Mouse (Mus musculus) adrenal gland, adult (tissue): ENCODE measurements around the gene Olfr1346.

Source experiments
- DNase-seq, 2 experiments: peaks; one replicate each; pipeline ENCODE4 v3.0.0; 2022 to 2023; ENCODE audit warnings: low spot score in 1 of 2; ENCODE audit not compliant: inconsistent age in 2 of 2

The Olfr1346 gene

GRCm38 (mm10) chr7:6466951-6467350 lies at the start of gene Olfr1346:
TSS of gene Olfr1346 (plus strand) at chr7:6467101.
- DNase-seq: peak; percentile 17 to 69

GRCm38 (mm10) chr7:6419894-6420293 lies 47.0 kb upstream of the Olfr1346 start:
- DNase-seq: no peak

GRCm38 (mm10) chr7:6429381-6429780 lies 37.5 kb upstream of the Olfr1346 start:
- DNase-seq: no peak

GRCm38 (mm10) chr7:6430342-6430741 lies 36.6 kb upstream of the Olfr1346 start:
- peak in 1 of 2 experiments; percentile 56 for DNase-seq

- DNase-seq: no peak
Measured at GRCm38 (mm10) chr7:6438388-6438787, 28.5 kb upstream of the Olfr1346 start, which contains the start of gene Olfr1344. TSS of gene Olfr1344 (plus strand) at chr7:6438688.

GRCm38 (mm10) chr7:6441173-6441572 lies 25.7 kb upstream of the Olfr1346 start:
- no peak for DNase-seq

GRCm38 (mm10) chr7:6447771-6448170 lies 19.1 kb upstream of the Olfr1346 start:
- DNase-seq: no peak

GRCm38 (mm10) chr7:6455868-6456267 lies 11.0 kb upstream of the Olfr1346 start, which contains the start of gene Olfr1336:
TSS of gene Olfr1336 (plus strand) at chr7:6456168.
- DNase-seq: no peak

GRCm38 (mm10) chr7:6456399-6456798 lies 10.5 kb upstream of the Olfr1346 start:
- DNase-seq: peak in 1 of 2 experiments; percentile 39

GRCm38 (mm10) chr7:6477633-6478032 lies 10.7 kb downstream of the Olfr1346 start:
- DNase-seq: peak; percentile 44 to 45

GRCm38 (mm10) chr7:6486841-6487240 lies 19.9 kb downstream of the Olfr1346 start, which contains the start of gene Olfr5:
TSS of gene Olfr5 (minus strand) at chr7:6486941.
- no peak for DNase-seq

- no peak for DNase-seq
Measured at GRCm38 (mm10) chr7:6499655-6500054, 32.8 kb downstream of the Olfr1346 start, which contains the start of gene Olfr1347. TSS of gene Olfr1347 (minus strand) at chr7:6499755.

GRCm38 (mm10) chr7:6508648-6509047 lies 41.7 kb downstream of the Olfr1346 start, which contains the start of gene Olfr1348:
TSS of gene Olfr1348 (minus strand) at chr7:6508748.
- DNase-seq: no peak

- no peak for DNase-seq
Measured at GRCm38 (mm10) chr7:6521666-6522065, 54.8 kb downstream of the Olfr1346 start.

GRCm38 (mm10) chr7:6522850-6523249 lies 55.9 kb downstream of the Olfr1346 start, which contains the start of gene Olfr1349:
TSS of gene Olfr1349 (minus strand) at chr7:6522950.
- no peak for DNase-seq

- no peak for DNase-seq
Measured at GRCm38 (mm10) chr7:6525001-6525400, 58.1 kb downstream of the Olfr1346 start.

- no peak for DNase-seq
Measured at GRCm38 (mm10) chr7:6526141-6526540, 59.2 kb downstream of the Olfr1346 start.
